Mouse (Mus musculus) testis, postnatal 14 days (tissue): ENCODE measurements around the gene Hnrnpa3.
"Not testable (repeated sequence)": the region's sequence is repeated elsewhere in the genome, so short reads cannot be mapped to it uniquely, and the experiment has no call there.

Source experiments
- DNase-seq: peaks from one replicate; pipeline ENCODE4 v3.0.0; 2021; ENCODE audit warnings: low spot score

The Hnrnpa3 gene

DNA sequence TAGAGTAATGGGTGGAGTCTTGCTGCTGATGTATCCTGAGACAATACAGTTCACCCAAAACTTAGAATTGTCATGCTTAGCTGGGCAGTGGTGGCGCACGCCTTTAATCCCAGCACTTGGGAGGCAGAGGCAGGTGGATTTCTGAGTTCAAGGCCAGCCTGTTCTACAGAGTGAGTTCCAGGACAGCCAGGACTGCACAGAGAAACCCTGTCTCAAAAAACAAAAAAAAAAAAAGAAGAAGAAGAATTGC is 22.1 kb upstream of the Hnrnpa3 start:
- not testable (repeated sequence) for DNase-seq

GRCm38 (mm10) chr2:75637361-75637760 is 21.7 kb upstream of the Hnrnpa3 start:
- DNase-seq = no peak

DNA sequence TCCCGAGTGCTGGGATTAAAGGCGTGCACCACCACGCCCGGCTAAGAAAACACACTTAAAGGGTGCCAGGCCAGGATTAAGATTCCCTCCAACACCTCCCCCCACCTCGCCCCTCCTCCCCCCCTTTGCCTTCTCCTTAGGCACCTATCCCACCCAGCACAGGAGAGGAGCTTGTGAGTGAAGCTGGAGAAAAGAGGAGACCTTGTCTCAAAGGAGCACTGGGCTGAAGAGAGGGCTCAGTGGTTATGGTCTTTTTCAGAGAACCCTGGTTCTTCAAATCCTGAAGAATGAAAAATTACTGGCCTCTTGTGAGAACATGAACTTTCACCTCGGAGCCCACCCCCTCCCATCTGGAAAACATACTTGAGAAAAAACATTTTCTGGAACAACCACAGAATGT is 21.2 kb upstream of the Hnrnpa3 start:
- DNase-seq = not testable (repeated sequence)

- DNase-seq = not testable (repeated sequence)
Measured at GRCm38 (mm10) chr2:75639535-75639934, 19.5 kb upstream of the Hnrnpa3 start.

- not testable (repeated sequence) for DNase-seq
Measured at GRCm38 (mm10) chr2:75642312-75642711, 16.7 kb upstream of the Hnrnpa3 start.

DNA sequence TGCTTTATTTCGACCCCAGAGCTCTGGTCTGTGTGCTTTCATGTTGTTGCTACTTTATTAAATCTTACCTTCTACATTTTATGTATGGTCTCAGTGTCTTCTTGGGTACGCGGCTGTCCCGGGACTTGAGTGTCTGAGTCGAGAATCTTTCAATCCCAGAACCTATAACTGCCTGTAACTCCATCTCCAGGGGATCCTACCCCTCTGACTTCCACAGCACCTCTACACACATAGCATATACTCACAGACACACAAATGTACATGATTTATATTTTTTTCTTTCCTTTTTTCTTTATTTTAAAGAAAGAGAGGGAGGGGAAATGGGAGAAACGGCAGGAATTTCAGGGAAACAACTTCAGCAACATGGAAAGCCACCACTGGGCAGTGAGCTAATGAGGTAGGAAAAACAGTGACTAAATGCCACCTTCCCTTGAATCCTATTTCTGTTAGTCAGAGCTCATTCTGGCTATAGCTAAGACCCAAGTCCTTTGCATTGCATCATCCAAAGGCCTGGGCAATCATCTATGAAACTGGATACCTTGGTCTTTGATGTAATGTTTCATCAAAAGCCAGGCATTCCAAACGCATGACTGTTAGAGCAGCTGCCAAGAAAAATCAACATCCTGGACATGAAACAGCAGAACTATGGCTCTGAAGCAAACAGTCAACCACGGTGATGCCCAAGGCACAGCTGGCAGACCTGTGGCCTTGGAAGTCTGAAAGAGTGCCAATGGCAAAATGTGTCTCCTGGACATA is 16.1 kb upstream of the Hnrnpa3 start:
- DNase-seq = no peak

DNA sequence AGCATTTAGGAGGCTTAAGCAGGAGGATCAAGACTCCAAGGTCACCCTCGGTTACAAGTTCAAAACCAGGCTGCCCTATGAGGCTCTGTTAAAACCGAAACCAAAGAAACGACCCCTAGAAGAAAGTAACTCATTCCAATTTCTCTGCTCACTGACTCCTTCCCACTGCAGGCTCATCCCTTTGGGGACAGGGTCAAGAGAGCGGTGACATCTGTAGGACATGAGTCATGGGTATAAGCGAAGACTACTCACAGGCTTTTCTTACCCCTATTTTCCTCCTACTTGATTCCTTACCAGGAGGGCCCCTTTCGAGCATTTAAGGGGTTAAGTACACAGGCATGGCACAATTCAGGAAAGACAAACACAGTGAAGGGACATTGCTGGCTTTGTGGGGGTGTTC is 15.1 kb upstream of the Hnrnpa3 start:
- DNase-seq = no peak

DNA sequence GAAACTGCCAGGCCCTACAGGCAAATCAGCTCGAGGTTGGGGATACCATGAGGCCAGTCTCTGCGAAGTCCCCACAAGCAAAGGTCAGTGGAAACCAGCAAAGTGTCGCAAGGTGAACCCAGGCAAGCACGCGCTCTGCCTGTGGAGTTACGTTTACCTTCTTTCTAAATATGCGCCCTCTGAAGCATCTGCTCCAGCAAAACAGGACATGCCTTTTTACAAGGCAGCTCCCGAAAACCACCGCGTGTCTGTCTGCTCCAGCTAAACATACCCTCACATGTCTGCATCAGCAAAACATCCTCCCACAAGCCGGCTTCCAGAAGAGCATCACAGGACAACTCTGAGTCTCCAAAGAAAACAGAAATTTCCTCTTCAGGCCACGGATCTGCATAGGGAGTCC is 13.8 kb upstream of the Hnrnpa3 start:
- DNase-seq = no peak

DNA sequence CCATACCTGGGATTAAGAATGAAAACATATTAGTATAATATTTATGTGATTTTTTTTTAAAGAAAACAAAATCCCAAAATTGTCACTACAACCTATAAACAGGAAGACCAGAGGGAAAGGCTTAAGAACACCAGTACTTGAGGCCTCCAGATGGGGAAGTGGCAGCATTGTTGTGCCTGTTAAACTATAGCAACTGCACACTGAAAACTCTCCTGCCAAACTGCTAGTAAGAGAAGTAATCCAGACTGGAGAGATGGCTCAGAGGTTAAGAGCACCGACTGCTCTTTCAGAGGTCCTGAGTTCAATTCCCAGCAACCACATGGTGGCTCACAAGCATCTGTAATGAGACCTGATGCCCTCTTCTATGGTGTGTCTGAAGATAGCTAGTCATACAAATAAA is 8.6 kb upstream of the Hnrnpa3 start:
- no peak for DNase-seq

DNA sequence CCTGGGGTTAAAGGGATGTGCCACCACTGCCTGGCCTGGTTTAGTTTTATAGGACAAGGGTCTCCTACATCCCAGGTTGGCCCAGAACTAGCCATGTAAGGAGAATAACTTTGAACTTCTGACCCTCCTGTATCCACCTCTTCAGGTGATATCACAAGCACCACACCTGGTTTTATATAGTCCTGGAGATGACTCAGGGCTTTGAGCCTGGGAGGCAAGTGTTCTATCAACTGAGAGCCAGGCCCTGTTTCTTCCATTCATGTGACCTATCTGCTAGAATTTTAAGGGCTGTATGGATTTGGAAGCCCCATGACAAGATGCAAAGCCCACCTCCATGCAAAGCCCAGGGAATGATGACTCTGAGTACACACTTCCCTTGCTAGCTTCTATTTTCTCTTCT is 5.9 kb upstream of the Hnrnpa3 start:
- no peak for DNase-seq

DNA sequence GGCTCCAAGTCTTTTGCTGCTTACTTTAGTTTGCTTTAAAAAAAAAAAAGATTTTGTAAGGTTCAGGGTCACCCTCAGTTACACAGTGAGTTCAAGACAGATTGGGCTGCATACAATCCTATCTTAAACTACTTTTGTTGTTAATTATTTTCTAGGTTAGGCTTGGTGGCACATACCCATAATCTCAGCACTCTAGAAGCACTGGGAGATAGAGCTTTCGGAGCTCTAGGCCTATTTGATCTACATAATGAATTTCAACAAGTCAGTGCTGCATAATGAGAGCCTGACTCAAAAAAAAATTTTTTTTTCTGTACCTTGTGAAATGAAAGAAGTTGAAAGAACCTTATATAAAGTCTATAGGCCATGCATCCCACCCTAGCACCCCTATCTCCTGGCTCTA is 4.4 kb upstream of the Hnrnpa3 start:
- DNase-seq = no peak

GRCm38 (mm10) chr2:75656924-75657323 is 2.1 kb upstream of the Hnrnpa3 start:
- DNase-seq = no peak

DNA sequence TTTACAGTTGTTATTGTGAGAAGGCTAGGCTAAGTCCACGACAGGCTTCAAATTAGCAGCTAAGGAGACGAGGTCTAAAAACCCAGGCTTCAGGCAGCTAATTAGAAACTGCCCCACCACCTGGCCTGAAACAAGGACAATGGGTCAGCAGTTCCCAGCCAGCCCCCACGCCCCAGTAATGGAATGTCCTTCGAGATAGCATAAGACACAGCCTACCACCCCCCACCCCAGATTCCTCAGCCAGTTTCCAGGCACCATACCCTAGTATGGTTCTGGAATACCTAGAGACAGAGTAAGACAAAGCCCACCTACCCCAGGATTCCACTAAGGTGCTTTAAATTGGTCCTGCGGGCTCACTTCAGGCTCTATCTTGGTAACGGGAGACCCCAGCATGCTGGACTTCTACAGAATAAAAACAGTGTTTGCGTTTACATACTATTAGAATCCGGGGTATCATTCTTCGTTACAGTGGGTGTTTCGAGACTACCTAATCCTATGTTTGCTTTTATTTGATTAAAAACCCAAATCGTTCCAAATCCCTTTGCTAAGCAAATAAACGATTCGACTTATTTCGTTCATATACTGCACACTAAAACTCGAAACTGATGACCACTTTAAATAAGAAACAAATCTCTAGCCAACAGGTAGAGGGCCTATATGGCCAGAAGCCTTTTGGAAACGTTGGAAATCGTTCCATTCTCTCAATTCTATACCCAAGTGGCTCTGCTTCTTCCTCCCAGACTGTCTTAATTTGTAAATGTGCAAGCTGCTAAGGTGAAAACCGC is 962 bp upstream of the Hnrnpa3 start:
- DNase-seq = peak; percentile 64

DNA sequence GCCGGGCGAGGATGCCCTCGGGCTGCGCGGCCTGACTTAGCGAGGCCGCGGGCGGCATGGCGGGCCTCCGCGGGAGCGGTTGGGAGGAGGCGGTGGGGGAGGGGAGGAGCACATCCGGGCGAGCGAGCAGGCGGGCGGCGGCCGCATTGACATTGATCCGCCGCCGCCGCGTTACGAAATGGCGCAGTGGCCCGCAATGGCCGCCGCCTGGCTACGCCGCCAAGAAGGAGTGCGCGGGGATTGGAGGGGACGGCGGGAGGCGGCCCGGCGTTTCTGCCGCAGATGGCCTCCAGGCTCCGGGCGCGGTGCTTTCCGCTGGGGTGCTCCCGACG is 534 bp downstream of the Hnrnpa3 start:
- DNase-seq = peak; percentile 92

GRCm38 (mm10) chr2:75660255-75660948 is 1.3 kb downstream of the Hnrnpa3 start:
- DNase-seq = no peak

DNA sequence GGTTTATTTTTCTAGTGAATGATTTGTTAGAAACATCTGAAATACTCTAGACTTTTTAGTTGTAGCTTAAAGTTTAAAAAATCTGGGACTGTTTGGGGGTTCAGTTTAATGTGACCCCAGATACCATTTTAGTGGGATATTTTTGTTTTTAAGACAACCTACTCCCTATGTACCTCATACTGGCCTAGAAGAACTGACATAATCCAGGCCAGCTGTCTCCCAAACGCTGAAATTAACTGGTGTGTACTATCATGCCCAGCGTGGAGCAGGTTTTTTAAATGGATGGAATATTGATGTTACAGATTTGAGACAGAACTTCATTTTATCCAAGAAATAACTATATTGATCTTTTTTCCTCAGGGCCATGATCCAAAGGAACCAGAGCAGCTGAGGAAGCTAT is 2.0 kb downstream of the Hnrnpa3 start:
- no peak for DNase-seq

GRCm38 (mm10) chr2:75669491-75670445 is 10.7 kb downstream of the Hnrnpa3 start:
- DNase-seq = no peak

DNA sequence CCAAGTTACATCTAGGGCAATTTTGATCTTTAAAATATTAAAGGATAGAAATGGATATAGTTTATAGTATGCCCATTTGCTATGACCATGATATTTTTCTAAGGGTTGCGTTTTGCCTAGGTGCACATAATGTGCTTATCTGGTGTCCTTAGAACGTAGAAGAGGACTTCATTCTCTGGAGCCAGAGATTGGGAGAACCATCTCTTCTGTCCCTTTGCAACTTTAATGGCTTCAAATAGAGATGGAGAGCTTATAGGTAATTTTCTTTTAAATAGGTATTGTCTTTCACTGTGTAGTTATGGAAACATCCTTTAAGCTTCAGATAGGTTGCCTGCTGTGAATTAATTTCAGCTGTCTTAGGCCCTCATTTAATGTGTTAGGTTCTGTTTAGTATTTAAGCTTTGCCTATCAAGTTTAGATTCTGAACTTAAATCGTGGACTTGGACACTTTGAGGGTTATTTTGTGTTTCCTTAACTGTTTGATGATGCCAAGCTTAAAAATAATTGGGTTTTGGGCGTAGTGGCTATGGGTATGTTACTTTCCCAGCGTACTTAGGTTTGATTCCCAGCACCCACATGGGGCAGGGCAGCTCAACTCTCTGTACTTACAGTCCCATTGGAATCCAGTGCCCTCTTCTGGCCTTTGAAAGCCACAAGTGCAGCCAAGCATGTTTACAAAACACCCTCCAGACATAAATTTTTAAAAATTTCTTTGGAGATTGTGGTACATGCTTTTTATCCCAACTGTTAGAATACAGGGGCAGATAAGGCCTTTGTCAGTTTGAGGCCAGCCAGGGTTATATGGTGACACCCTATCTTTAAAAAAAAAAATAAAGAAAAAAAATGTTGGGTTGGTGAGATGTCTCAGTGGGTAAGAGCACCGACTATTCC is 11.6 kb downstream of the Hnrnpa3 start:
- DNase-seq = no peak

GRCm38 (mm10) chr2:75671337-75671660 is 12.2 kb downstream of the Hnrnpa3 start:
- DNase-seq = no peak

DNA sequence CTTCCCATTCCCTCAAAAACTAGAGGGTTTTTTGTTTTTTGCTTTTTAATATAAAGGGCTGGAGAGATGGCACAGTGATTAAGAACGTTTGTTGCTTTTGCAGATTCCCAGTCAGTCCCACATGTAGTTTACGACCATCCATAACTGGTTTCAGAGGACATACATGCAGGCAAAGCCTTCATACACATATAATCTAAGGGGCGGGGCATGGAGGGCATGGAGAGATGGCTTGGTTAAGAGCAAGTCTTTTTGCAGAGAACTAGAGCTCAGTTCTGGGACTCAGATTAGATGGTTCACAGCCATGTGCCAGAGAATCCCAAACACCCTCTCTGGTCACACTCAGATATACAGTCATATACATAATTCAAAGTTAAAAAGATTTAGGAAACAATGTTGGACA is 13.5 kb downstream of the Hnrnpa3 start:
- no peak for DNase-seq

- no peak for DNase-seq
Measured at GRCm38 (mm10) chr2:75676567-75676966, 17.5 kb downstream of the Hnrnpa3 start.
